Mouse (Mus musculus): ENCODE data around the gene Traf3ip2. TPM values are rescaled to one million over a fixed set of nuclear protein-coding genes. Genes with fewer than 3 reads are reported as not detected.

Gene Traf3ip2
- polyA plus RNA-seq, 1 experiment = 1.1 TPM

DNA sequence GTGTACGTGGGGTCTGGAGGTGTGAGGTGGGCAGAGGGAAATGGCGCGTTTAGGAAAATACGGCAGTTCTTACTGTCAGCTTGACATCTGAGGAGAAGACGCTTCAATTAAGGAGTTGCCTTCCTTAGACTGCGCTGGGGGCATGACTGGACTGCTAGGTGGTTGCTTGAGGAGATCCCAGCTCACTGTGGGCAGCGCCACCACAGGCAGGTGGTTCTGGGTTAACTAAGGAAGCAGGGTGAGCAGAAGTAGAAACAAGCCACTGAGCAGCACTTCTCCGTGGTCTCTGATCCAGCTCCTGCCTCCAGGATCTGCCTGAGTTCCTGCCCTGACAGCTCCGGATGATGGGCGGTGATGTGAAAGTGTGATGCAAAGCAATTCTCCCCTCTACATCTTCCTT is 22.1 kb upstream of the Traf3ip2 start:
- H3K27ac ChIP-seq (ENCODE audit: control insufficient read depth, insufficient read depth, low read depth, low read length) = no peak overlapping the region
- TF ChIP-seq CTCF (IDR thresholded peaks at IDR 0.05; ENCODE audit: control insufficient read depth, insufficient read depth, insufficient replicate concordance, low read depth, low read length) (no peak), POLR2A (IDR thresholded peaks at IDR 0.05; ENCODE audit: control insufficient read depth, low read depth, low read length) (no peak)
- H3K27me3 ChIP-seq (ENCODE audit: control insufficient read depth, insufficient read depth, low read length) = no peaks in the 10 kb centered on the region
- H3K4me3 ChIP-seq (ENCODE audit: control insufficient read depth, low read depth, low read length) = peak overlapping the region; percentile 74
- no peaks in the 10 kb centered on the region for H3K36me3 ChIP-seq (ENCODE audit: control insufficient read depth, insufficient read depth, low read length)
- peaks cover 5% of the 10 kb centered on the region for H3K4me1 ChIP-seq (ENCODE audit: control insufficient read depth, insufficient read depth, low read length)

DNA sequence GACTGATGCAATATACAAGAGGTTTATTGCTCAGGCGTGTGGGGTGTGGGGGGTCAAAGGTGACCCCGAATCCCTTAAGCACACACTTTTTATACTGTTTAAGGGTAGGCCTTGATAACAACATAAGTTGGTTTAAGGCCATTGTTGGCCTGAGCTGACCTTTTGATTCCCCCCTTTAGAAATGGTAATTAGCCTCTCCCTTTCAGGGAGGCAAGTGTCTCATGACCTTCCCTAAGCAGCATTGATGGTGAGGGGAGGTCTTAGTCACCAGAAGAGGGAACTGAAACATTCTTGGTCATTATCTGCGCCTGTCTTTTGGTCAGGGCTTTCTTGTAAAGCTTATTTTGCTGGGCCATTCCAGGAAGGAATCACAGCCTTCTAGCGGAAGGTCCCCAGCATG is 20.2 kb upstream of the Traf3ip2 start:
- Histone ChIP-seq H3K4me1 (ENCODE audit: control insufficient read depth, insufficient read depth, low read length) (peaks cover 5% of the 10 kb centered on the region), H3K27me3 (ENCODE audit: control insufficient read depth, insufficient read depth, low read length) (no peaks in the 10 kb centered on the region), H3K4me3 (ENCODE audit: control insufficient read depth, low read depth, low read length) (no peak overlapping the region), H3K36me3 (ENCODE audit: control insufficient read depth, insufficient read depth, low read length) (no peaks in the 10 kb centered on the region), H3K27ac (ENCODE audit: control insufficient read depth, insufficient read depth, low read depth, low read length) (no peak overlapping the region)
- TF ChIP-seq POLR2A (IDR thresholded peaks at IDR 0.05; ENCODE audit: control insufficient read depth, low read depth, low read length) = no peak

DNA sequence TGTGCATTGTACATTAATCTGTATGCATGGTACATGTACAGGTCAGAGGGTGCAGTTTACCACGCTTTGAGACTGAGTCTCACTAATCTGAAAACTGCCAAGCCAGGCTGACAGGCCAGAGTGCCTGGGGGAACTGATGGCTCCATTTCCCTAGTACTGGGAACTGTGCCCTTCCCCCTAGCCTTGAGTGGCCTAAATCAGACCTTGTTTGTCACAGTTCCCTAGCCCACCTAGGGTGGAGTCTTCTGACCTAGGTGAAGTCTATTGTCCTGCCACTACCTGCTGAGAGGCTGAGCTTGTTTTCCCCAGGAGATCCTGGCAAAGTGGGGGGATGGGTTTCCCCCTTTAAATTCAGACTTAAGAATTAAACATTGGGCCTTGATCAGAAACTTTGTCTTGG is 18.0 kb upstream of the Traf3ip2 start:
- H3K27ac ChIP-seq (ENCODE audit: control insufficient read depth, insufficient read depth, low read depth, low read length) = no peak overlapping the region
- H3K36me3 ChIP-seq (ENCODE audit: control insufficient read depth, insufficient read depth, low read length) = no peaks in the 10 kb centered on the region
- peaks cover 5% of the 10 kb centered on the region for H3K4me1 ChIP-seq (ENCODE audit: control insufficient read depth, insufficient read depth, low read length)
- TF ChIP-seq CTCF (IDR thresholded peaks at IDR 0.05; ENCODE audit: control insufficient read depth, insufficient read depth, insufficient replicate concordance, low read depth, low read length) = no peak
- no peak for TF ChIP-seq POLR2A (IDR thresholded peaks at IDR 0.05; ENCODE audit: control insufficient read depth, low read depth, low read length)
- no peak overlapping the region for H3K4me3 ChIP-seq (ENCODE audit: control insufficient read depth, low read depth, low read length)
- no peaks in the 10 kb centered on the region for H3K27me3 ChIP-seq (ENCODE audit: control insufficient read depth, insufficient read depth, low read length)

GRCm38 (mm10) chr10:39595862-39596261 is 16.9 kb upstream of the Traf3ip2 start:
- Histone ChIP-seq H3K36me3 (ENCODE audit: control insufficient read depth, insufficient read depth, low read length) (no peaks in the 10 kb centered on the region), H3K27me3 (ENCODE audit: control insufficient read depth, insufficient read depth, low read length) (no peaks in the 10 kb centered on the region), H3K4me3 (ENCODE audit: control insufficient read depth, low read depth, low read length) (no peak overlapping the region), H3K27ac (ENCODE audit: control insufficient read depth, insufficient read depth, low read depth, low read length) (no peak overlapping the region), H3K4me1 (ENCODE audit: control insufficient read depth, insufficient read depth, low read length) (peaks cover under 1% of the 10 kb centered on the region; the same call in 1 of the 2 replicates)
- no peak for TF ChIP-seq CTCF (IDR thresholded peaks at IDR 0.05; ENCODE audit: control insufficient read depth, insufficient read depth, insufficient replicate concordance, low read depth, low read length)
- TF ChIP-seq POLR2A (IDR thresholded peaks at IDR 0.05; ENCODE audit: control insufficient read depth, low read depth, low read length) = no peak

DNA sequence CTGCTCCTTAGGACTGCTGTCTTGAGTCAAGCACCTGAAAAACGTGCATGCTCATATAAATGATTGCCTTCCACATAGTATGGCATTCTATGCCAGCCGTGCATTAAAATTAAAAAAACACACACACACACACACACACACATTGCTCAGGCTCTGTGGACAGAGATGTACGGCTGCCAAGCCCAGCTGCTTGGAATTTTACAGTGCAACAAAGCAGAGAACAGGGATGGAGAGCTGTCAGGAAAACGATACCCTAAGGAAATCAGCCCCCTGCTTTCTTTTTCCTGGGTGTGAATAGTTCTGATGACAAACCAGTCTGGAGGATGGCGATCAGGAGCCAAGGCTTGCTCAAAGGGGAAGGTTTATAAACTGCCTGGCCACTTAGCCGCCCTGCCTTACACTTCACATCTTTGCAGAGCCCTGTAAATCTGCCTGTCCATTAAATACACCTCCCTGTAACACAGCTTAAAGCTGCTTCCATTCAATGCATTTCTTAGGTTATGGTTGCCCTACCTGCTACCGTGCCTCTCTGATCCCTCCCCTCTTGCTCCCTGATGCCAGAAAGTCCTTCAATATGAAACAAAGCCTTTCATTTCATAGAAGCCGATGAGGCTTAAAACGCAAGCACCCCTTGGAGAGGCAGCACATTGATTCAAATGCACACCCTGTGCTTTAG is 15.5 kb upstream of the Traf3ip2 start:
- no peak overlapping the region for H3K4me3 ChIP-seq (ENCODE audit: control insufficient read depth, low read depth, low read length)
- H3K4me1 ChIP-seq (ENCODE audit: control insufficient read depth, insufficient read depth, low read length) = no peaks in the 10 kb centered on the region
- H3K36me3 ChIP-seq (ENCODE audit: control insufficient read depth, insufficient read depth, low read length) = no peaks in the 10 kb centered on the region
- TF ChIP-seq CTCF (IDR thresholded peaks at IDR 0.05; ENCODE audit: control insufficient read depth, insufficient read depth, insufficient replicate concordance, low read depth, low read length) (no peak), POLR2A (IDR thresholded peaks at IDR 0.05; ENCODE audit: control insufficient read depth, low read depth, low read length) (no peak)
- no peaks in the 10 kb centered on the region for H3K27me3 ChIP-seq (ENCODE audit: control insufficient read depth, insufficient read depth, low read length)
- H3K27ac ChIP-seq (ENCODE audit: control insufficient read depth, insufficient read depth, low read depth, low read length) = no peak overlapping the region

DNA sequence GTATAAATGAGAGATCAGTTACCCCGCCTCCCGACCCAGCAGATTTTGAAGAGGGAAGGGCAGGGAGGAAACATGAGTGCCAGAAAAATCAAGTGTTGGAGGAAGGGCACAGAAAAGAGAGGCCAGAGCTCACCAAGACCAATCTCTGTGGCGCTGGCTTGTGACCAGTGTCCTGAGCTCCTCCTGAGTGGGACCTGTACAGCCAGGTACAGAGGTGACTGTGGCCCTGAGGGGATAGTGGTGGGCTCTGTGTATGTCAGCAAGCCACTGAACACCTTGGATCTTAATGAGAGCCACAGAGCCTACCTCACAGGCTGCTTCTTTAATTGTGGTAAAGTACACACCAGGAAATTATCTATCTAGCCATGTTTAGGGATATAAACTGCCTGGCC is 14.9 kb upstream of the Traf3ip2 start:
- Histone ChIP-seq H3K4me1 (ENCODE audit: control insufficient read depth, insufficient read depth, low read length) (no peaks in the 10 kb centered on the region), H3K27me3 (ENCODE audit: control insufficient read depth, insufficient read depth, low read length) (no peaks in the 10 kb centered on the region), H3K4me3 (ENCODE audit: control insufficient read depth, low read depth, low read length) (no peak overlapping the region), H3K27ac (ENCODE audit: control insufficient read depth, insufficient read depth, low read depth, low read length) (no peak overlapping the region), H3K36me3 (ENCODE audit: control insufficient read depth, insufficient read depth, low read length) (no peaks in the 10 kb centered on the region)
- TF ChIP-seq CTCF (IDR thresholded peaks at IDR 0.05; ENCODE audit: control insufficient read depth, insufficient read depth, insufficient replicate concordance, low read depth, low read length) (no peak), POLR2A (IDR thresholded peaks at IDR 0.05; ENCODE audit: control insufficient read depth, low read depth, low read length) (no peak)

DNA sequence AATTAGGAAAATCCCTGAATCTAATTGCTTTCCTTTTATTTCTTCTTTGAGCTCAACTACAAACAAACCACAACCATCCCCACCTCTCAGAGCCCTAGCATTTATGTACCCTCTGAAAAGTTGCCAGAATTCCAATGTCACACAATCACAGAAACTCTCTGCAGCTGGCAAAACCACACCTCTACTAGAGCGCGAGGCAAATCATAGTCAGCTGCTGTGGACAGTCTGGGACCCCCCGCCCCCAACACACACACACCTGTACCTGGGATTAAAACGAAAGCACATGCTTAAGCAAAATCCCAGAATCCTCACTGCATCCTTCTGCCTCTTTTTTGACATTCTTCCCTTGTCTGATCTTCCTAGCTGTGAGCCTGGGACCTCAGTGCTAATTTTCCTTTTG is 13.1 kb upstream of the Traf3ip2 start:
- Histone ChIP-seq H3K4me1 (ENCODE audit: control insufficient read depth, insufficient read depth, low read length) (no peaks in the 10 kb centered on the region), H3K36me3 (ENCODE audit: control insufficient read depth, insufficient read depth, low read length) (no peaks in the 10 kb centered on the region), H3K4me3 (ENCODE audit: control insufficient read depth, low read depth, low read length) (no peak overlapping the region), H3K27me3 (ENCODE audit: control insufficient read depth, insufficient read depth, low read length) (no peaks in the 10 kb centered on the region), H3K27ac (ENCODE audit: control insufficient read depth, insufficient read depth, low read depth, low read length) (no peak overlapping the region)
- no peak for TF ChIP-seq CTCF (IDR thresholded peaks at IDR 0.05; ENCODE audit: control insufficient read depth, insufficient read depth, insufficient replicate concordance, low read depth, low read length)
- no peak for TF ChIP-seq POLR2A (IDR thresholded peaks at IDR 0.05; ENCODE audit: control insufficient read depth, low read depth, low read length)

GRCm38 (mm10) chr10:39600115-39600514 is 12.6 kb upstream of the Traf3ip2 start:
- no peak overlapping the region for H3K4me3 ChIP-seq (ENCODE audit: control insufficient read depth, low read depth, low read length)

More at GRCm38 (mm10) chr10:39600115-39600514, 12.6 kb upstream of the Traf3ip2 start:
- no peaks in the 10 kb centered on the region for H3K27me3 ChIP-seq (ENCODE audit: control insufficient read depth, insufficient read depth, low read length)
- H3K36me3 ChIP-seq (ENCODE audit: control insufficient read depth, insufficient read depth, low read length) = no peaks in the 10 kb centered on the region
- no peak overlapping the region for H3K27ac ChIP-seq (ENCODE audit: control insufficient read depth, insufficient read depth, low read depth, low read length)
- H3K4me1 ChIP-seq (ENCODE audit: control insufficient read depth, insufficient read depth, low read length) = no peaks in the 10 kb centered on the region
- TF ChIP-seq CTCF (IDR thresholded peaks at IDR 0.05; ENCODE audit: control insufficient read depth, insufficient read depth, insufficient replicate concordance, low read depth, low read length) = no peak
- TF ChIP-seq POLR2A (IDR thresholded peaks at IDR 0.05; ENCODE audit: control insufficient read depth, low read depth, low read length) = no peak
